Mouse (Mus musculus): ENCODE results near the gene Hsh2d. TPM values are rescaled to one million over a fixed set of nuclear protein-coding genes. Genes with fewer than 3 reads are reported as not detected.

Gene Hsh2d
- polyA plus RNA-seq, 1 experiment from 2014 or later: 1.4 TPM

DNA sequence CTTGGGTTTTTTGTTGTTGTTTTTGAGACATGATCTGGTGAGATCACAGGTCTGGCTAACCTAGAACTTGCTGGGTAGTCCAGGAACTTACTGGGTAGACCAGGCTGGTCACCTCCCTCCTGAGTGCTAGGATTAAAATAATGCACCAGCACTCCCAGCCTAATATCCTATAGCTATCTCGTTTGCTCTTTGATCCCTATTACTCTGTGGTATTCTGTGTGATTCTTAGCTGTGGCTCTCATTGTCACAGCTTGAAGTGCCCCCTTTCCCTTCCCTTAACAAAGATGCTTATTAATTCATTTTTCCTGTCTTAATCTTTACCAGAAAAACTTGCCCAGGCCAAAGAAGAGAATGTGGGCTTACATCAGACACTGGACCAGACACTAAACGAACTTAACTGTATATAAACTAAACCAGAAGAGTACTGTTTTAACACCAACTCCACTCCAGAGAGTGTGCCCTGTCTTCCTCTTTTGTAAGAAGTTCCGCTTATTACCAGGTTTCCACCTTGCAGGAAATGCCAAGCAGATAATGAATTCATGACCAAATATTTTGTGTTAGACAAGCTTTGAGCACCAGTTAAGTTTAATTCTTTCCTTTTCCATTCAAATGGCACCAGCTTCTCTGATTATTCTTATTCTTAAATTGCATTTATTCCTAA is 37.9 kb upstream of the Hsh2d start:
- no peak overlapping the region for H3K4me2 ChIP-seq (replicated peaks; ENCODE audit: low read depth, low read length)
- no peaks in the 10 kb centered on the region for H3K9me3 ChIP-seq (ENCODE audit: control insufficient read depth, low read depth, low read length)
- no peak overlapping the region for H3K9ac ChIP-seq (replicated peaks; ENCODE audit: low read depth, low read length)
- ATAC-seq (ENCODE audit: insufficient number of reproducible peaks, insufficient read depth, low FRiP score, low read depth): no peak
- peaks cover 58% of the 10 kb centered on the region for H3K36me3 ChIP-seq (ENCODE audit: control insufficient read depth, insufficient read depth, low read length)
- H3K27me3 ChIP-seq (ENCODE audit: control insufficient read depth, insufficient read depth, low read length): no peaks in the 10 kb centered on the region
- H3K4me3 ChIP-seq (ENCODE audit: low read depth, low read length): no peak overlapping the region
- WGBS: 82% methylated on average over 3 of the region's 3 CpGs
- H3K4me1 ChIP-seq (ENCODE audit: control insufficient read depth, insufficient read depth, low read length): no peaks in the 10 kb centered on the region
- H3K27ac ChIP-seq (ENCODE audit: low read length): no peak overlapping the region

DNA sequence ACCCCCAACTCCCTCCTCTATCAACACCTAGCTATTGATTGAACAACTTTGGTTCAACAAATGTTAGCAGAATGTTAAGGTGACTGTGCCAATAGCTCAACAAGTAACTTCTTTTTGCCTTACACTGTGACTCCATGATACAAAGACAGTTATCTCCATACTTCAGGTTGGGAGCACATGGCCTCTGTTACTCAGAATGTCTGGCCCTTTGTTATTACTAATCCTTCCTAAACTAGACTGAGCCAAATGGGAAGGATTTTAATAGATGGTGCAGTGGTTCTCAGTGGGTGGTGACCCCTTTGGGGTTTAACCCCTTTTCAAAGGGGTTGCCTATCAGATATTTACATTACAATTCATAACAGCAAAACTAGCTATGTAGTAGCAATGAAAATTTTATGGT is 36.1 kb upstream of the Hsh2d start:
- Histone ChIP-seq H3K36me3 (ENCODE audit: control insufficient read depth, insufficient read depth, low read length) (peaks cover 41% of the 10 kb centered on the region), H3K27me3 (ENCODE audit: control insufficient read depth, insufficient read depth, low read length) (no peaks in the 10 kb centered on the region), H3K4me1 (ENCODE audit: control insufficient read depth, insufficient read depth, low read length) (no peaks in the 10 kb centered on the region), H3K9ac (replicated peaks; ENCODE audit: low read depth, low read length) (no peak overlapping the region), H3K9me3 (ENCODE audit: control insufficient read depth, low read depth, low read length) (no peaks in the 10 kb centered on the region), H3K4me3 (ENCODE audit: low read depth, low read length) (no peak overlapping the region), H3K27ac (ENCODE audit: low read length) (no peak overlapping the region), H3K4me2 (replicated peaks; ENCODE audit: low read depth, low read length) (no peak overlapping the region)
- no peak for ATAC-seq (ENCODE audit: insufficient number of reproducible peaks, insufficient read depth, low FRiP score, low read depth)

DNA sequence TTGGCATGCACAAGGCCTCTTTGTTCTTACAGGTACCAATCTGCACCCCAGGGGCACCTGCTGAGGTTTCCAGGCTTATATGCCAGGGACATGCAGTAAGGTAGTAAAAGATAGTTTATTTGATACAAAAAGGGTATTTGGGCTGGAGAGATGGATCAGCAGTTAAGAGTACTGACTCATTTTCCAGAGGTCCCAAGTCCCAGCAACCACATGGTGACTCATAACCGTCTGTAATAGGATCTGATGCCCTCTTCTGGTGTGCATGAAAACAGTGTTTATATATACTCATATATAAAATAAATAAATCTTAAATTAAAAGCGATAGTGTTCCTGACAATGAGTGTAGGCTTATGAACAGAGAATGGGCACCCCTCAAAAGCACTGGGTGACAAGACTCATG is 31.3 kb upstream of the Hsh2d start:
- Histone ChIP-seq H3K27me3 (ENCODE audit: control insufficient read depth, insufficient read depth, low read length) (no peaks in the 10 kb centered on the region), H3K36me3 (ENCODE audit: control insufficient read depth, insufficient read depth, low read length) (peaks cover 4% of the 10 kb centered on the region; the same call in 1 of the 2 replicates), H3K27ac (ENCODE audit: low read length) (no peak overlapping the region), H3K4me2 (replicated peaks; ENCODE audit: low read depth, low read length) (no peak overlapping the region), H3K9ac (replicated peaks; ENCODE audit: low read depth, low read length) (no peak overlapping the region), H3K4me3 (ENCODE audit: low read depth, low read length) (no peak overlapping the region), H3K9me3 (ENCODE audit: control insufficient read depth, low read depth, low read length) (no peaks in the 10 kb centered on the region), H3K4me1 (ENCODE audit: control insufficient read depth, insufficient read depth, low read length) (peaks cover 16% of the 10 kb centered on the region; the same call in 1 of the 2 replicates)
- ATAC-seq (ENCODE audit: insufficient number of reproducible peaks, insufficient read depth, low FRiP score, low read depth): no peak
- 76% methylated on average over 2 of the region's 2 CpGs for WGBS

DNA sequence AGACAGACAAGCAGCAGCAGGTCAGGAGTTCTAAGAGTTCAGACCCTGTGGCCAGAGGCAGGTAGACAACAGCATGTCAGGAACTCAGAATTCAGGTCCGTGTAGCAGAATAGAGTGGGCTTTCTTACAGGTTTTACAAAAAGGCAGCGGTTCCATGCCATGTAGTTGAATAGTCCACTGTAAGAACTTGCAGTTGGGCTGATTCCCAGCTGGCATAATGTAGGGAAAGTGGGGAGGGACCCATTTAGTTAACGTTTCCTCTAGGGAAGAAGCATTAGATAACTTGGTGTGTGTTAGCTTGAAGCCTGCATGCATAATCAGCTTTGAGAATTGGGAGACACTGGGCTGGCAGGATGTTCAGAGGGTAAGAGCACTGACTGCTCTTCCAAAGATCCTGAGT is 30.7 kb upstream of the Hsh2d start:
- Histone ChIP-seq H3K36me3 (ENCODE audit: control insufficient read depth, insufficient read depth, low read length) (no peaks in the 10 kb centered on the region), H3K4me3 (ENCODE audit: low read depth, low read length) (no peak overlapping the region), H3K9ac (replicated peaks; ENCODE audit: low read depth, low read length) (no peak overlapping the region), H3K27ac (ENCODE audit: low read length) (no peak overlapping the region), H3K9me3 (ENCODE audit: control insufficient read depth, low read depth, low read length) (no peaks in the 10 kb centered on the region), H3K4me1 (ENCODE audit: control insufficient read depth, insufficient read depth, low read length) (peaks cover 16% of the 10 kb centered on the region; the same call in 1 of the 2 replicates), H3K4me2 (replicated peaks; ENCODE audit: low read depth, low read length) (no peak overlapping the region), H3K27me3 (ENCODE audit: control insufficient read depth, insufficient read depth, low read length) (no peaks in the 10 kb centered on the region)
- 83% methylated on average over 3 of the region's 3 CpGs for WGBS
- no peak for ATAC-seq (ENCODE audit: insufficient number of reproducible peaks, insufficient read depth, low FRiP score, low read depth)

- ATAC-seq (ENCODE audit: insufficient number of reproducible peaks, insufficient read depth, low FRiP score, low read depth): no peak
- H3K27ac ChIP-seq (ENCODE audit: low read length): peak overlapping the region; percentile 80; the same call in 1 of the 2 replicates
Measured at GRCm38 (mm10) chr8:72160007-72160406, 29.4 kb upstream of the Hsh2d start.

GRCm38 (mm10) chr8:72160707-72161697 is 28.4 kb upstream of the Hsh2d start, which contains the start of gene Rab8a:
TSS of gene Rab8a (plus strand) at chr8:72161200.
- Histone ChIP-seq H3K27ac (ENCODE audit: low read length) (peak within 1 kb of the TSS; percentile 80), H3K27me3 (ENCODE audit: control insufficient read depth, insufficient read depth, low read length) (no peaks in the 10 kb centered on the region), H3K4me2 (replicated peaks; ENCODE audit: low read depth, low read length) (peak within 1 kb of the TSS; percentile 70), H3K9me3 (ENCODE audit: control insufficient read depth, low read depth, low read length) (no peaks in the 10 kb centered on the region), H3K4me1 (ENCODE audit: control insufficient read depth, insufficient read depth, low read length) (peaks cover 16% of the 10 kb centered on the region; the same call in 1 of the 2 replicates), H3K4me3 (ENCODE audit: low read depth, low read length) (peak within 1 kb of the TSS; percentile 92), H3K36me3 (ENCODE audit: control insufficient read depth, insufficient read depth, low read length) (peaks cover 5% of the 10 kb centered on the region), H3K9ac (replicated peaks; ENCODE audit: low read depth, low read length) (peak within 1 kb of the TSS; percentile 87)
- ATAC-seq (ENCODE audit: insufficient number of reproducible peaks, insufficient read depth, low FRiP score, low read depth): peak; percentile 99
- WGBS: under 1% methylated on average over 81 of the region's 82 CpGs

More at GRCm38 (mm10) chr8:72160007-72160406, 29.4 kb upstream of the Hsh2d start:
- H3K4me1 ChIP-seq (ENCODE audit: control insufficient read depth, insufficient read depth, low read length): peaks cover 16% of the 10 kb centered on the region; the same call in 1 of the 2 replicates
- no peaks in the 10 kb centered on the region for H3K9me3 ChIP-seq (ENCODE audit: control insufficient read depth, low read depth, low read length)
- 0 out of 2 replicates have a peak overlapping the region, but pooled peaks have one; percentile 33 for H3K9ac ChIP-seq (replicated peaks; ENCODE audit: low read depth, low read length)
- no peaks in the 10 kb centered on the region for H3K27me3 ChIP-seq (ENCODE audit: control insufficient read depth, insufficient read depth, low read length)
- H3K36me3 ChIP-seq (ENCODE audit: control insufficient read depth, insufficient read depth, low read length): peaks cover 5% of the 10 kb centered on the region
- peak overlapping the region; percentile 49 for H3K4me2 ChIP-seq (replicated peaks; ENCODE audit: low read depth, low read length)
- 69% methylated on average over 3 of the region's 3 CpGs for WGBS
- peak overlapping the region; percentile 33 for H3K4me3 ChIP-seq (ENCODE audit: low read depth, low read length)

DNA sequence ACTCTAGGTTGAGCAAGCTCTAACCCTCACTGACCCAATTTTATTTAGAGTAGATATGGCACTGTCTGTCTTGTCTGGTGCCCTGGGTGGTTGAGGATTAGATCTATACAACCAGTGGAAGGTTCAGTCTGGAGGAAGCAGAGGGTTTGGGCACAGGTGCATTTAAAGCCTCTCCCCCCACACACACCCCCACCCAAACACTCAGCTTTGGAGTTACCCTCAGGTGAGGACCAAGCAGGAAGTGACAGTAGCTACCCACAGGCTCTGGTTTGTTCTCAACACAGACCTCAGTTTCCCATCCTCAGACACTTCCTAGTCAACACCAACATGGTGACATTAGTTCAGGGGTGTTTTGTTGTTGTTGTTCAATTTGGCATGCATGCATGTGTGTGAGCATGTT is 26.6 kb upstream of the Hsh2d start:
- no peak overlapping the region for H3K27ac ChIP-seq (ENCODE audit: low read length)
- no peaks in the 10 kb centered on the region for H3K9me3 ChIP-seq (ENCODE audit: control insufficient read depth, low read depth, low read length)
- peaks cover 7% of the 10 kb centered on the region for H3K36me3 ChIP-seq (ENCODE audit: control insufficient read depth, insufficient read depth, low read length)
- H3K4me1 ChIP-seq (ENCODE audit: control insufficient read depth, insufficient read depth, low read length): peaks cover 16% of the 10 kb centered on the region; the same call in 1 of the 2 replicates
- no peaks in the 10 kb centered on the region for H3K27me3 ChIP-seq (ENCODE audit: control insufficient read depth, insufficient read depth, low read length)
- no peak overlapping the region for H3K4me2 ChIP-seq (replicated peaks; ENCODE audit: low read depth, low read length)
- H3K4me3 ChIP-seq (ENCODE audit: low read depth, low read length): no peak overlapping the region
- ATAC-seq (ENCODE audit: insufficient number of reproducible peaks, insufficient read depth, low FRiP score, low read depth): no peak
- H3K9ac ChIP-seq (replicated peaks; ENCODE audit: low read depth, low read length): no peak overlapping the region

- Histone ChIP-seq H3K9ac (replicated peaks; ENCODE audit: low read depth, low read length) (no peak overlapping the region), H3K4me1 (ENCODE audit: control insufficient read depth, insufficient read depth, low read length) (no peaks in the 10 kb centered on the region), H3K27ac (ENCODE audit: low read length) (no peak overlapping the region), H3K36me3 (ENCODE audit: control insufficient read depth, insufficient read depth, low read length) (peaks cover 62% of the 10 kb centered on the region), H3K9me3 (ENCODE audit: control insufficient read depth, low read depth, low read length) (no peaks in the 10 kb centered on the region), H3K27me3 (ENCODE audit: control insufficient read depth, insufficient read depth, low read length) (no peaks in the 10 kb centered on the region), H3K4me2 (replicated peaks; ENCODE audit: low read depth, low read length) (no peak overlapping the region), H3K4me3 (ENCODE audit: low read depth, low read length) (no peak overlapping the region)
- ATAC-seq (ENCODE audit: insufficient number of reproducible peaks, insufficient read depth, low FRiP score, low read depth): no peak
- WGBS: 86% methylated on average over 3 of the region's 3 CpGs
Measured at GRCm38 (mm10) chr8:72169098-72169668, 20.3 kb upstream of the Hsh2d start.

Measured in stomach, embryonic 14.5 days (tissue).